Mouse (Mus musculus): ENCODE data around the gene Slc7a6os. TPM values are rescaled to one million over a fixed set of nuclear protein-coding genes. Genes with fewer than 3 reads are reported as not detected.
"Not testable (repeated sequence)": the region's sequence is repeated elsewhere in the genome, so short reads cannot be mapped to it uniquely, and the experiment has no call there.

Slc7a6os gene
- polyA plus RNA-seq, 1 experiment from 2014 or later = 46.2 TPM

DNA sequence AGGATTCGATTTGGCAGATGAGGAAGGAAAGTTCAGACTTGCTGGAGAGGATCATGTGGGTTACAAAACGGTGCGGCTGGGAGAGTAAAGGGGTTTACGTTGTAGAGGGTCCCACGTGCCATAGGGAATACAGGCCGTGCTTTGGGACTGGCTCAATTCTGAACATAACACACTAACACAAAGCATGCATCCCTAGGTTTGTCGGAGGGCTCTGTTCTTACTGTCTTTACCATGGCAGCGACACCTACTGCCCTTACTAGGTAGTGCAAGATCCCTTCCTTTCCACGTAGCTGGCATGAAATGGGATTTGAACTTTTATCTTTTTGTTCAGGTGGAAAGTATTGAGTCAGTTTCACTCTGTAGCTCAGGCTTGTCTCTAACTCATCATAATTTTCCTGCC is 15.9 kb upstream of the Slc7a6os start:
- Histone ChIP-seq H3K36me3 (ENCODE audit: control insufficient read depth, insufficient read depth, low read length) (no peaks in the 10 kb centered on the region), H3K4me3 (ENCODE audit: low read depth, low read length) (no peak overlapping the region), H3K27me3 (ENCODE audit: control insufficient read depth, insufficient read depth, low read length) (no peaks in the 10 kb centered on the region), H3K9me3 (ENCODE audit: control insufficient read depth, low read length) (no peaks in the 10 kb centered on the region), H3K4me1 (replicated peaks; ENCODE audit: control insufficient read depth, insufficient read depth, low read length) (no peaks in the 10 kb centered on the region), H3K27ac (ENCODE audit: low read depth, low read length) (no peak overlapping the region), H3K9ac (ENCODE audit: low read depth, low read length) (no peak overlapping the region), H3K4me2 (replicated peaks; ENCODE audit: low read depth, low read length) (no peak overlapping the region)
- peak; percentile 79 for DNase-seq (ENCODE audit: low spot score)
- no peak for ATAC-seq (ENCODE audit: low FRiP score)
- WGBS = 52% methylated on average over 9 of the region's 9 CpGs

DNA sequence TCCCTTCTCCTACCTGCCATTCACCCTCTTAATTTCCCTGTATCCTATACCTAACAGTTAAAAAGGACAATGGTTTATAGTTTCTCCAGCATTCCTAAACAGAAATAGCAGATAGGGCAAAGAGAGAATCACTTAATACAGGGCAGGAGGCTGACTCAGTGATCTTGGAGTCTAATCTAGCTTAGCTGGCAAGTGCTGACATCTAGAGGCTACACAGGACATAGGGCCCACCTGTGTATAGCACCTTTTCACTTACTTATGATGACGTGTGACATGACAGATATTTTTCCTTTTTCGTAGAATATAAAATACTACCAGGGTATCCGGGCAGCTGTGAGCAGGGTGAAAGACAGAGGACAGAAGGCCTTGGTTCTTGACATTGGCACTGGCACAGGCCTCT is 8.9 kb upstream of the Slc7a6os start:
- WGBS = 94% methylated on average over 3 of the region's 3 CpGs
- no peak for DNase-seq (ENCODE audit: low spot score)
- no peak overlapping the region for H3K4me2 ChIP-seq (replicated peaks; ENCODE audit: low read depth, low read length)
- H3K9me3 ChIP-seq (ENCODE audit: control insufficient read depth, low read length) = no peaks in the 10 kb centered on the region
- H3K36me3 ChIP-seq (ENCODE audit: control insufficient read depth, insufficient read depth, low read length) = 0 out of 2 replicates have a peak, but pooled peaks cover 5% of the 10 kb centered on the region
- no peaks in the 10 kb centered on the region for H3K27me3 ChIP-seq (ENCODE audit: control insufficient read depth, insufficient read depth, low read length)
- no peaks in the 10 kb centered on the region for H3K4me1 ChIP-seq (replicated peaks; ENCODE audit: control insufficient read depth, insufficient read depth, low read length)
- H3K4me3 ChIP-seq (ENCODE audit: low read depth, low read length) = no peak overlapping the region
- H3K9ac ChIP-seq (ENCODE audit: low read depth, low read length) = no peak overlapping the region
- H3K27ac ChIP-seq (ENCODE audit: low read depth, low read length) = no peak overlapping the region
- ATAC-seq (ENCODE audit: low FRiP score) = no peak

DNA sequence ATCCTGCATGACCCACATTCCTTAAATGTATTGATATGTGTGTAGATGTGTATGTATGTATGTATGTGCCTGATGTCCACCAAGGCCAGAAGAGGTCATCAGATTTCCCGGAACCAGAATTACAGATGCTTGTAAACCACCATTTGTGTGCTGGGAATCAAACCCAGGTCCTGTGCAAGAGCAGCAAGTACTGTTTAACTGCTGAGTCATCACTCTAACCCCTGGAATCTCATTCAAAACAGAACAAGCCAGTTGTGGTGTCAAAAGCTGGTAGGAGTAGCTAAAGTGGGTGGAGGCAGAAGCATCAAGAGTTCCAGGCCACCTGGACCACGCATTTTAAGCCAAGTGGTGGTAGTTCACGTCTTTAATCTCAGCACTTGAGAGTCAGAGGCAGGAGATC is 3.2 kb upstream of the Slc7a6os start:
- Histone ChIP-seq H3K4me3 (ENCODE audit: low read depth, low read length) (no peak overlapping the region), H3K9ac (ENCODE audit: low read depth, low read length) (no peak overlapping the region), H3K27me3 (ENCODE audit: control insufficient read depth, insufficient read depth, low read length) (no peaks in the 10 kb centered on the region), H3K4me2 (replicated peaks; ENCODE audit: low read depth, low read length) (no peak overlapping the region), H3K9me3 (ENCODE audit: control insufficient read depth, low read length) (no peaks in the 10 kb centered on the region), H3K27ac (ENCODE audit: low read depth, low read length) (no peak overlapping the region), H3K36me3 (ENCODE audit: control insufficient read depth, insufficient read depth, low read length) (0 out of 2 replicates have a peak, but pooled peaks cover 5% of the 10 kb centered on the region), H3K4me1 (replicated peaks; ENCODE audit: control insufficient read depth, insufficient read depth, low read length) (0 out of 2 replicates have a peak, but pooled peaks cover 2% of the 10 kb centered on the region)
- DNase-seq (ENCODE audit: low spot score) (no peak), ATAC-seq (ENCODE audit: low FRiP score) (no peak)
- 96% methylated on average over 3 of the region's 3 CpGs for WGBS

DNA sequence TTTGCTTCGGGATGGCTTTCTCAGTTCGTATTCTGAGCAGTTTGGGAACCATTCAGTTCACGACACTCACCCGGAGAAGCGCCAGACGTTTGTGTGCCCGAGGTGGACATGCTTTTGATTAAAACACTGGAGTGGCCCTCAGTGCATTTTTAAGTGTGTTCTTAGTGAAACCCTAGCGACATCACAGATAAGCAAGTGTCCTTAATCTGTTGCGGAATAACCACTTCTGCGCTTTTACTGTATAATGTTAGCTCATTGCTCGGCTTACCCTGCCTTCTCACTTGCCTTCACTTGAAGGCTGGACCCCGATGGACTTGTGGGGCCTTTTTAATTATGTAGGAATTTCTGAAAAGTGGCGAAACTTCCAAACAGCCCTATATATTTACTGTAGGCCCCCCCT is 686 bp upstream of the Slc7a6os start:
- peak overlapping the region; percentile 89 for H3K4me3 ChIP-seq (ENCODE audit: low read depth, low read length)
- ATAC-seq (ENCODE audit: low FRiP score) = no peak
- WGBS = 6% methylated on average over 13 of the region's 13 CpGs

DNA sequence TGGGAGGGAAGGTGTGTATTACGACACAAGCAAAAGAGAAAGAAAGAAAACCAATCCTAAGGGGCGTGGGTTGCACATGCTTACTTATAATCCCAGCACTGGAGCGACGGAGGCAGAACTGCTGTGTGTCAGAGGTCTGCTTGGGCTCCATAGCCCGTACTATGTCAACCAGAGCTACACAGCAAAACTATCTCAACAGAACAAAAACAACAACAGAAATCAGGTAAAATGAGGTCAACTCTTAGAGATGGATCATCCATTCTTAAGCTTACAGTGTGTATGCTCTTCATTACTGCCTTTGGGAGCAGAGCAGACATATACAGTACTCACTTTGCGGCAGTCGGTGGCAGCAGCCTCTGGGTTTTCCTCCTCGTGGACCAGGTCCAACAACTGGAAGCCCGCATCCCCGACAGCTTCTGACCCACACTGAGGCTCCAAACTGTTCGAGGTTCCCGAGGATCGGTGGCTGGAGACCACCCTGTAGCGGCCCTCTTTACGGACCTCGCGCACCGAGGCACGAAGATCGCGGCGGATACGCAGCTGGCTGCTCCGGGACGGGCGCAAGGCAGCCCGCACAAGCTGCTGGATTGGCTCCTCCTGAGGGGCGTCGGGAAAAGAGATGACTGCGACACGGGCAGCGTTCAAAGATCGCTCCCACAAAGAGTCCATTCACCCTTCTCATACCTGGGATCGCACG is 552 bp downstream of the Slc7a6os start:
- Histone ChIP-seq H3K4me2 (replicated peaks; ENCODE audit: low read depth, low read length) (peak overlapping the region; percentile 71), H3K4me3 (ENCODE audit: low read depth, low read length) (peak overlapping the region; percentile 89), H3K9me3 (ENCODE audit: control insufficient read depth, low read length) (no peaks in the 10 kb centered on the region), H3K36me3 (ENCODE audit: control insufficient read depth, insufficient read depth, low read length) (0 out of 2 replicates have a peak, but pooled peaks cover under 1% of the 10 kb centered on the region), H3K9ac (ENCODE audit: low read depth, low read length) (peak overlapping the region; percentile 92), H3K27ac (ENCODE audit: low read depth, low read length) (peak overlapping the region; percentile 90), H3K27me3 (ENCODE audit: control insufficient read depth, insufficient read depth, low read length) (no peaks in the 10 kb centered on the region), H3K4me1 (replicated peaks; ENCODE audit: control insufficient read depth, insufficient read depth, low read length) (0 out of 2 replicates have a peak, but pooled peaks cover 2% of the 10 kb centered on the region)
- DNase-seq (ENCODE audit: low spot score) = no peak
- ATAC-seq (ENCODE audit: low FRiP score) = peak; percentile 69
- 2% methylated on average over 35 of the region's 35 CpGs for WGBS

More for the DNA sequence above, 686 bp upstream of the Slc7a6os start:
- peak overlapping the region; percentile 92 for H3K9ac ChIP-seq (ENCODE audit: low read depth, low read length)
- no peak for DNase-seq (ENCODE audit: low spot score)
- H3K4me1 ChIP-seq (replicated peaks; ENCODE audit: control insufficient read depth, insufficient read depth, low read length) = 0 out of 2 replicates have a peak, but pooled peaks cover 2% of the 10 kb centered on the region
- H3K27me3 ChIP-seq (ENCODE audit: control insufficient read depth, insufficient read depth, low read length) = no peaks in the 10 kb centered on the region
- peak overlapping the region; percentile 71 for H3K4me2 ChIP-seq (replicated peaks; ENCODE audit: low read depth, low read length)
- H3K36me3 ChIP-seq (ENCODE audit: control insufficient read depth, insufficient read depth, low read length) = 0 out of 2 replicates have a peak, but pooled peaks cover 3% of the 10 kb centered on the region
- H3K27ac ChIP-seq (ENCODE audit: low read depth, low read length) = peak overlapping the region; percentile 90
- no peaks in the 10 kb centered on the region for H3K9me3 ChIP-seq (ENCODE audit: control insufficient read depth, low read length)

DNA sequence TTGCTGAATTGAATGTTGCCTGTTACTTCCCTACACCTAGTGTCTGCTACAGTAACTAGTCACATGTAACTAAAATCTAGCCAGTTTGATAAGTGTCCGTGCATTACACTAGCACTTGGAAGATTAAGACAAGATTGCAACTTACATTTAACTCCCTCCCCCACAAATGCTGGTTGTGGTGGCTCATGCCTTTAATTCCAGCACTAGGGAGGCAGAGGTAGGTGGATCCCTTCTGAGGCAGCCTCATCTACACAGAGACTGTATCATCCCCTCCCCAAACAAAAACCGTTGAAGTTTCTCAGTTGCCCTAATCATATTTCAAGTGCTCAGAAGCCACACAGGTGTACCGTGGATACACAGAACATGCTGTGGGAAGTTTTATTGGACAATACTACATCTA is 11.1 kb downstream of the Slc7a6os start:
- 91% methylated on average over 3 of the region's 3 CpGs for WGBS
- not testable (repeated sequence) for ATAC-seq (ENCODE audit: low FRiP score); H3K9ac ChIP-seq (ENCODE audit: low read depth, low read length); H3K4me3 ChIP-seq (ENCODE audit: low read depth, low read length); H3K4me2 ChIP-seq (replicated peaks; ENCODE audit: low read depth, low read length); H3K9me3 ChIP-seq (ENCODE audit: control insufficient read depth, low read length); DNase-seq (ENCODE audit: low spot score); H3K27ac ChIP-seq (ENCODE audit: low read depth, low read length); H3K4me1 ChIP-seq (replicated peaks; ENCODE audit: control insufficient read depth, insufficient read depth, low read length); H3K27me3 ChIP-seq (ENCODE audit: control insufficient read depth, insufficient read depth, low read length)
- peaks cover 11% of the 10 kb centered on the region; the same call in 1 of the 2 replicates for H3K36me3 ChIP-seq (ENCODE audit: control insufficient read depth, insufficient read depth, low read length)

DNA sequence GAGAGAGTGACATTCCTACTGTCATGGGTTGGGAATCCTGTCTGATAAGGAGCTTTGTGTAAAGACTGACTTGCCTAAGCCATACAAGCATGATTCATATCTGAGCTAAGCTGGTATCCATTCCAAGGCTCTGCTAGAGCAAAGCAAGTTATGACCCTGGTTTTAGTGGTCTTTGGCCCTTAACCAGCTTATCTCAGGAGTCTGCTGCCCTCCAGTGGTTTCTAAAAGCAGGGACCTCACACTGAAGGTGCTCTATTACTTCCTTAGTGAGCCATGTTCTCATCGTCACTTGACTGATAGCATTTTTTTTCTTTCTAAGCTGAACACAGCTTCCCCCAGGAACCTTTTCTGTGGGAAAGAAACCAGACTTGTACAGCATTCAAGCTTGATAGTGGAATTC is 12.0 kb downstream of the Slc7a6os start:
- no peak for ATAC-seq (ENCODE audit: low FRiP score)
- H3K4me1 ChIP-seq (replicated peaks; ENCODE audit: control insufficient read depth, insufficient read depth, low read length) = no peaks in the 10 kb centered on the region
- no peak overlapping the region for H3K4me3 ChIP-seq (ENCODE audit: low read depth, low read length)
- H3K36me3 ChIP-seq (ENCODE audit: control insufficient read depth, insufficient read depth, low read length) = peaks cover 8% of the 10 kb centered on the region; the same call in 1 of the 2 replicates
- no peaks in the 10 kb centered on the region for H3K27me3 ChIP-seq (ENCODE audit: control insufficient read depth, insufficient read depth, low read length)
- peak; percentile 49 for DNase-seq (ENCODE audit: low spot score)
- WGBS = 34% methylated on average over 1 of the region's 1 CpGs
- H3K9ac ChIP-seq (ENCODE audit: low read depth, low read length) = no peak overlapping the region
- H3K27ac ChIP-seq (ENCODE audit: low read depth, low read length) = no peak overlapping the region
- H3K9me3 ChIP-seq (ENCODE audit: control insufficient read depth, low read length) = no peaks in the 10 kb centered on the region
- H3K4me2 ChIP-seq (replicated peaks; ENCODE audit: low read depth, low read length) = no peak overlapping the region

DNA sequence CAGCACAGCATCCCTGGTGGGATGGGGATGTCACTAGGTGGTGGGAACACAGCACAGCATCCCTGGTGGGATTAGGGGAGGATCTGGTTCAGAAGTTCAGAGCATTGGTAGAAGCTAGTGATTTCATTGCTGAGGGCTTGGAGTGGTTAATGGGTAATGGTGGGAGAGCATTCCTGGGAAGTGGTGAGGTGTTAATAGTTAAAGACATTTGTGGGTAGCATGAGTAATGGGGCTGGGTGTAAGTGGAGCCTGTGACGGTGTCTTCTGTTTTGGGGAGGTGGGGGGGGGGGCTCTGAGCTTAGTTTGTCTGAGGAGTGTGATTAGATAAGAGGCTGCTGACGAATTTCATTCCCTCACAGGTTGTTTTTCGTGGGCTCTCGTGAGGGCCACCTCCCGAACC is 16.7 kb downstream of the Slc7a6os start:
- WGBS = 91% methylated on average over 5 of the region's 5 CpGs

DNA sequence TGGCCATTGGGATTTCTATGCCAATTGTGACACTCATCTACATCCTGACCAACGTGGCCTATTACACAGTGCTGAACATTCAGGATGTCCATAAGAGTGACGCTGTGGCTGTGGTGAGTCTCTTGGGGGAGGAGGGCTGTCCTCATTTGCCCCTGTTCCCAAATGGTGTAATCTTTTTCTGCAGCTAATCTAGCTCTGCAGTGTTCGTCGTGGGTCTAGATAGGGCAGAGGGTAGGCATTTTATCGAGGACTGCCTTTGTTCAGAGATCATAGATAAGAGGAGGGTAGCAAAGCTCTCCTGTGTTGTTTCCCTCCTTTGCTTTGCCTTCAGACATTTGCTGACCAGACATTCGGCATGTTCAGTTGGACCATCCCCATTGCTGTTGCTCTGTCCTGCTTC is 17.6 kb downstream of the Slc7a6os start:
- Histone ChIP-seq H3K36me3 (ENCODE audit: control insufficient read depth, insufficient read depth, low read length) (peaks cover 3% of the 10 kb centered on the region; the same call in 1 of the 2 replicates), H3K27me3 (ENCODE audit: control insufficient read depth, insufficient read depth, low read length) (no peaks in the 10 kb centered on the region), H3K9ac (ENCODE audit: low read depth, low read length) (no peak overlapping the region), H3K9me3 (ENCODE audit: control insufficient read depth, low read length) (no peaks in the 10 kb centered on the region), H3K4me3 (ENCODE audit: low read depth, low read length) (no peak overlapping the region), H3K27ac (ENCODE audit: low read depth, low read length) (no peak overlapping the region), H3K4me1 (replicated peaks; ENCODE audit: control insufficient read depth, insufficient read depth, low read length) (no peaks in the 10 kb centered on the region), H3K4me2 (replicated peaks; ENCODE audit: low read depth, low read length) (no peak overlapping the region)
- no peak for ATAC-seq (ENCODE audit: low FRiP score)
- no peak for DNase-seq (ENCODE audit: low spot score)
- 90% methylated on average over 6 of the region's 6 CpGs for WGBS

More for the DNA sequence above, 16.7 kb downstream of the Slc7a6os start:
- no peak overlapping the region for H3K4me3 ChIP-seq (ENCODE audit: low read depth, low read length)
- H3K27ac ChIP-seq (ENCODE audit: low read depth, low read length) = no peak overlapping the region
- H3K4me2 ChIP-seq (replicated peaks; ENCODE audit: low read depth, low read length) = no peak overlapping the region
- H3K36me3 ChIP-seq (ENCODE audit: control insufficient read depth, insufficient read depth, low read length) = peaks cover 3% of the 10 kb centered on the region; the same call in 1 of the 2 replicates
- no peak overlapping the region for H3K9ac ChIP-seq (ENCODE audit: low read depth, low read length)
- H3K27me3 ChIP-seq (ENCODE audit: control insufficient read depth, insufficient read depth, low read length) = no peaks in the 10 kb centered on the region
- DNase-seq (ENCODE audit: low spot score) = no peak
- no peaks in the 10 kb centered on the region for H3K4me1 ChIP-seq (replicated peaks; ENCODE audit: control insufficient read depth, insufficient read depth, low read length)
- no peaks in the 10 kb centered on the region for H3K9me3 ChIP-seq (ENCODE audit: control insufficient read depth, low read length)
- ATAC-seq (ENCODE audit: low FRiP score) = no peak
